Mouse (Mus musculus): Measurements from ENCODE around the gene Grb10.

The Grb10 gene

DNA sequence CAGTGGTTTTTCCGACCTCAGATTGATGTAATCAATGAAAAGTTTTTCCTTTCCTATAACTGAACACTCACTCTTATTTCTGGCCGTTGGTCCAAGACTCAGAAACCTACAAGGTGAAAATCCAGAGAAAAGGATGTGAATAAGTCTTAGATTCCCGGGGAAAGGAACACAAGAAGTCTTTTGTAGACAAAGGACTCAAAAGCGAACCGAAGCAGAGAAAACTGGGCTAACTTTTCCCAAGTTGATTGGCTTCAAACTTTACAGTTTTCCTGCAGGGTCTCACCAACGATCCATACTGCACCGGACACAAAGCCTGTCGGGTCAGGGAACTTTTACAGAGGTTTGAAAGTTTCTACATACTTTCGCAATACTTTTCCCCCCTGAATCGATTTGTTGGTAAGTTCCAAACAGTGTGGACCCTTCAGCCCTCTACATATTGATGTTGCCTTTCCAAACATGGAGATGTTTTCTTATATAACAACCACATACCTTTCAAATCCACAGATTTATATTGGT lies at the start of gene Grb10:
TSS of gene Grb10 (minus strand) at position 214 of the 516 bp plus-strand sequence.
- DNase-seq (ENCODE audit: low read depth), result no peak

DNA sequence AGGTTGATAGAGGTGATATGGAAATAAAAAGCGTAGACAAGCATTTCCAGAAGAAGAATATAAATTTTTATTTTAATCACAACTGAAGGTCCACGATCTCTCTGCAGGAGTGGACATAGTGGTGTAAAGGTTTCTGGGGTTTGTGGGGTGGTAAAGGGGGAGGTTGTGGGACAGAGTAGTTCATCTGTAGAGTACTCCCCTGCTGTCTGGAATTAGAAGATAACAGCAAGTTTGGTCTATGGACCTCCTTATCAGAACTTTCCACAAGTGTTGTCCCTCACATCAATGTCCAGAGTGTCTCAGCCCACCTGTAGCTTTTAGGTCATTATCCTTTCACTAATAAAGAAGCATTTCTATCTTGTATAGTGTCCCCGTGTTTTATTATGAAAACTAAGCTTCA lies 43.2 kb upstream of the Grb10 start:
- no peak for DNase-seq (ENCODE audit: low read depth)

- no peak for DNase-seq (ENCODE audit: low read depth)
These were observed 40.7 kb upstream of the Grb10 start for GRCm38 (mm10) chr11:12079231-12079630.

GRCm38 (mm10) chr11:12075449-12075848 lies 37.0 kb upstream of the Grb10 start:
- peak; percentile 33 for DNase-seq (ENCODE audit: low read depth)

GRCm38 (mm10) chr11:12073394-12074226 lies 35.1 kb upstream of the Grb10 start:
- no peak for DNase-seq (ENCODE audit: low read depth)

GRCm38 (mm10) chr11:12072322-12072721 lies 33.8 kb upstream of the Grb10 start:
- DNase-seq (ENCODE audit: low read depth), result peak; percentile 37

GRCm38 (mm10) chr11:12059005-12059404 lies 20.5 kb upstream of the Grb10 start:
- no peak for DNase-seq (ENCODE audit: low read depth)

DNA sequence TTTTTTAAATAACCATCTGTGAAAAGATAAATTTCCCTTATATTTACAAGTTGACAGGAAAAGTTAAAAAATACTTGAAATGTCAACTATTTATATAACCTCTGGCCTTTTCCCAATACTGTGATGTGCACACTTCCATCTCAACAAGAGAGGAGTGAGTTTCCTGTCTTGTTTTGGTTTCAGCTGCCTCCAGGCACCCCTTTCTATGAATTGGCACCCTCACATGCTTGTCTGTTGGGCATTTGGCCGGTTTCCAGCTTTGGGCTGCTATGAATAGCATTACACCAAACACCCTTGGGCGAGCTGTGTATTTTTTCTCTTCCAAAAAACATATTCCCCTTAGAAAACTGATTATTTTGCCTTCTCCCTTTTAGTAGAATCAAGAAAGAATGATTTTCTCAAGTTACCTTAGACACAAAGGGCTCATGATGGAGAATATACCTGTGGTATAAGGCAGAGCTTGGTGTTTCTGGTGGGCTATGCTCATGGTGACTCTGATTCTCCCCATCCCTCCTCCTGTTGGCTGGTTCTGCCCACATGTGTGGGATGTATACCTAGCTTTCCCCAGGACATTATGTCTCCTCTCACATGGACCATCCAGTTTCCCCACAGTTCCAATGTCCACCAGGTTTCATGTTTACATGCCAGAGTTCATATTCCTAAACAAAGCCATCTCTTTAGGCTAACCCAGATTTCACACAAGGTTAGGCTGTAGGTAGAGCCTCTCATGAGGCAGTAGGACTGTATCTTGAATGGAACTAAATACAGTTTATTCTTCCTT lies 10.3 kb upstream of the Grb10 start:
- no peak for DNase-seq (ENCODE audit: low read depth)

- no peak for DNase-seq (ENCODE audit: low read depth)
These were observed 9.7 kb upstream of the Grb10 start for GRCm38 (mm10) chr11:12048135-12048534.

- no peak for DNase-seq (ENCODE audit: low read depth)
These were observed 5.8 kb upstream of the Grb10 start for GRCm38 (mm10) chr11:12044245-12044644.

GRCm38 (mm10) chr11:12041787-12042186 lies 3.3 kb upstream of the Grb10 start:
- DNase-seq (ENCODE audit: low read depth), result no peak

DNA sequence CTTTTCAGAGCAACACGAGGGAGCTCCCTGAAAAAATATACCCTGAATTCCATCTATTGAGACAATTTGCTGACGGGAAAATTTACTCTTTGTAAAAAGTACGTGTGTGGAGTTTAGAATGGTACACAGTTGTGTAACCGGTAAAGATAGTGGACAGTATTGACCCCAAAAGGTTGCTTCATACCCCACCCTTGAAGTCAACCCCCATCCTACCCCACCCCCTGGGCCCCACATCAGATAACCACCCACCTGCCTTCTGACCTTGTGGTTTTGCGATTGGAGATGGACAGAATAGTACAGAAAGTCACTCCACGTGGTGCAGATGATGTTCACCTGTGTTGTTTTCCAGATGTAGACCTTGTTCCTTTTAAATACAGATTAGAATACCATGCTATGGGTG lies 2.9 kb upstream of the Grb10 start:
- no peak for DNase-seq (ENCODE audit: low read depth)

DNA sequence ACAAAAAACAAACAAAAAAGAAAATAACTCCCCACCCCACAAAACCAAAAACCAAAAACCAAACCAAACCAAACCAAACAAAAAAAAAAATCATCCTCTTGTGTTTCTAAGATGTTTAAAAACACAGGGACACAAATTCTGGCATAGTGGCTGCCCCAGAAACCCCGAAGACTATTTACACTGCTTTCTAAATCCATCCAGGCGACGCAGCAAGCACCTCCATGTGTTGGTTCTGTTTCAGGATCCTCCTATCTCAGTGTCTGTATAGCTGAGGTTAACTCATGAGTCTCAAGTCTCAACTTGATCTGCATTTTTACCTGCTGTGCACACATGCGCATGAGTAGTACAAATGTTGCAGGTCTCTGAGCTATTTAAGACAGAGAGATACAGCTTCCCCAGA lies 1.9 kb upstream of the Grb10 start:
- no peak for DNase-seq (ENCODE audit: low read depth)

- no peak for DNase-seq (ENCODE audit: low read depth)
These were observed 1.3 kb upstream of the Grb10 start for GRCm38 (mm10) chr11:12039748-12040147.

- DNase-seq (ENCODE audit: low read depth), result no peak
These were observed 615 bp upstream of the Grb10 start for GRCm38 (mm10) chr11:12039098-12039497.

GRCm38 (mm10) chr11:12037689-12038469 lies 604 bp downstream of the Grb10 start:
- DNase-seq (ENCODE audit: low read depth), result no peak

- no peak for DNase-seq (ENCODE audit: low read depth)
These were observed 1.3 kb downstream of the Grb10 start for GRCm38 (mm10) chr11:12037075-12037686.

GRCm38 (mm10) chr11:12035916-12036910 lies 2.3 kb downstream of the Grb10 start:
- no peak for DNase-seq (ENCODE audit: low read depth)

- no peak for DNase-seq (ENCODE audit: low read depth)
These were observed 3.2 kb downstream of the Grb10 start for GRCm38 (mm10) chr11:12035324-12035723.

GRCm38 (mm10) chr11:12034781-12035180 lies 3.7 kb downstream of the Grb10 start:
- DNase-seq (ENCODE audit: low read depth), result no peak

All from fibroblast of lung, adult 2 months (primary cell).